ENCODE assay signal across 10 mouse cellular contexts in the genomic region with DNA sequence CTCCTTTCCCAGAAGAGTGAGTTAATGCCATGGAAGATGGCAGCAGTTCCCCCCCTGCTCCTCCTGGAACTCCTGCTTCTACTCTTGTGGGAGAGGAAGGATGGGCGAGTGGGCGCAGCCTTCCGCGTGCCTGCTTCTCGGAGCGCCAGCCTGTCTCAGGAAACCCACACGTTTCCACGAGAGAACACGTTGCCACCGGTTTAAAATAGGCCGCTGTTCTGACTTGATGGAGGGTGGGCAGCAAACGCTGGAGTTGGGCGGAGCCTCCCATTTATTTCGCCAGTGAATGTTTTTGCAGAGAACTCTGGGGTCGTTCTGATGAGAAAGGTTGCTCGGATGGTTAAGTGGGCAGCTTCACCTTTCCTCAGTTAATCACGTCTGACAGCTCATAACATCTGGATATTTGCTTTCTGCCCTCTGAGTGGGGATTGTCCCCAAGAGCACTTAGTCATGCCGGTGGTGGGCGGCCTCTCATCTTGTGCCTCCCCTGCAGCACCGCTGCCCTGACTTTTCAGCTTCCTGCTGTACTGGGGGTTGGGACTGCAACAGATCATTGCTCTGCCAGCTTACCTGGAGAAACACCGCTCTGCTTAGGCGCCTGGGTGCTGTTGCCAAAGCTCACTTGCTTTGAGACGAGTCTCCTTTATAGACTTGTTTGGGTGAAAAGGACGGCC. TPM values are rescaled to one million over a fixed set of nuclear protein-coding genes. Genes with fewer than 3 reads are reported as not detected.
DNase-seq lines count a peak whose midpoint lies in the region; ATAC-seq and TF ChIP-seq lines count a peak whose summit lies in the region.
"Had no signal": no experiment of that assay in that cellular context is flagged by ENCODE, and none has a peak within 500 bp of the region (broad histone marks: within the 10 kb centered on the region; RNA-seq: fewer than 3 reads in every experiment).

No protein-coding gene starts in this region.

- no peak for DNase-seq in hindbrain, postnatal 0 days (ENCODE audit: low spot score)
- peak; percentile 19 for DNase-seq in R1 (ENCODE audit: low read depth, low spot score)
- DNase-seq in frontal cortex, postnatal 10 days (ENCODE audit: low spot score in 2 of 2), result peak; percentile 43 to 46
- no peak for DNase-seq in adipocyte (ENCODE audit: low spot score)
- DNase-seq in c-Kit-positive CD71-positive TER-119-positive erythroid progenitor cells, embryonic 14.5 days (ENCODE audit: low spot score), result no peak
- DNase-seq in lung, adult 18-20 months, result no peak
- DNase-seq: liver, embryonic 13.5 days had no signal

- H3K27ac ChIP-seq in hindbrain, embryonic 16.5 days (ENCODE audit: low read depth, low read length), result no peak overlapping the region
- no peak overlapping the region for H3K27ac ChIP-seq in hindbrain, postnatal 0 days
- H3K27ac ChIP-seq in limb, embryonic 15.5 days, result no peak overlapping the region
- H3K27ac ChIP-seq: liver, embryonic 13.5 days had no signal

- WGBS in hindbrain, embryonic 16.5 days, result 55% methylated on average over 24 of the region's 24 CpGs
- 55% methylated on average over 24 of the region's 24 CpGs for WGBS in hindbrain, postnatal 0 days
- WGBS in limb, embryonic 15.5 days, result 34% methylated on average over 24 of the region's 24 CpGs

- H3K9ac ChIP-seq in hindbrain, embryonic 16.5 days (ENCODE audit: low read depth, low read length), result no peak overlapping the region
- H3K9ac ChIP-seq in hindbrain, postnatal 0 days (replicated peaks; ENCODE audit: low read length), result no peak overlapping the region
- no peak overlapping the region for H3K9ac ChIP-seq in limb, embryonic 15.5 days
- H3K9ac ChIP-seq: liver, embryonic 13.5 days had no signal

- TF ChIP-seq CTCF in hindbrain, postnatal 0 days (IDR thresholded peaks at IDR 0.05; ENCODE audit: low read depth), result no peak

- peak overlapping the region; percentile 3; the same call in 1 of the 2 replicates for H3K4me2 ChIP-seq in hindbrain, embryonic 16.5 days (ENCODE audit: low read length)
- H3K4me2 ChIP-seq in hindbrain, postnatal 0 days (ENCODE audit: low read depth, low read length), result no peak overlapping the region
- peak overlapping the region; percentile 27 for H3K4me2 ChIP-seq in limb, embryonic 15.5 days
- H3K4me2 ChIP-seq: liver, embryonic 13.5 days had no signal

- H3K9me3 ChIP-seq in hindbrain, embryonic 16.5 days (ENCODE audit: control insufficient read depth, low read length), result no peaks in the 10 kb centered on the region
- H3K9me3 ChIP-seq in hindbrain, postnatal 0 days (ENCODE audit: low read length), result no peaks in the 10 kb centered on the region
- no peaks in the 10 kb centered on the region for H3K9me3 ChIP-seq in limb, embryonic 15.5 days
- H3K9me3 ChIP-seq: liver, embryonic 13.5 days had no signal

- ATAC-seq in hindbrain, embryonic 16.5 days, result no peak
- no peak for ATAC-seq in hindbrain, postnatal 0 days
- ATAC-seq in limb, embryonic 15.5 days (ENCODE audit: insufficient number of reproducible peaks, low FRiP score, low TSS enrichment, low read depth), result no peak
- ATAC-seq: Patski had no signal

- H3K36me3 ChIP-seq in hindbrain, embryonic 16.5 days (ENCODE audit: control insufficient read depth, insufficient read depth, low read length), result no peaks in the 10 kb centered on the region
- no peaks in the 10 kb centered on the region for H3K36me3 ChIP-seq in hindbrain, postnatal 0 days (ENCODE audit: insufficient read depth, low read length)
- H3K36me3 ChIP-seq in limb, embryonic 15.5 days, result no peaks in the 10 kb centered on the region
- H3K36me3 ChIP-seq: liver, embryonic 13.5 days had no signal

- H3K4me3 ChIP-seq in hindbrain, embryonic 16.5 days (ENCODE audit: low read length), result no peak overlapping the region
- H3K4me3 ChIP-seq in hindbrain, postnatal 0 days (ENCODE audit: low read length), result no peak overlapping the region
- peak overlapping the region; percentile 4; the same call in 1 of the 2 replicates for H3K4me3 ChIP-seq in limb, embryonic 15.5 days
- H3K4me3 ChIP-seq: liver, embryonic 13.5 days had no signal

- H3K4me1 ChIP-seq in hindbrain, embryonic 16.5 days (ENCODE audit: control insufficient read depth, insufficient read depth, low read depth, low read length), result no peaks in the 10 kb centered on the region
- H3K4me1 ChIP-seq in hindbrain, postnatal 0 days (ENCODE audit: insufficient read depth, low read length), result no peaks in the 10 kb centered on the region
- peaks cover 10% of the 10 kb centered on the region; the same call in 1 of the 2 replicates for H3K4me1 ChIP-seq in limb, embryonic 15.5 days
- H3K4me1 ChIP-seq: liver, embryonic 13.5 days had no signal

- H3K27me3 ChIP-seq in hindbrain, embryonic 16.5 days (replicated peaks; ENCODE audit: control insufficient read depth, insufficient read depth, low read length), result 0 out of 2 replicates have a peak, but pooled peaks cover 2% of the 10 kb centered on the region
- no peaks in the 10 kb centered on the region for H3K27me3 ChIP-seq in hindbrain, postnatal 0 days (ENCODE audit: insufficient read depth, low read length)
- H3K27me3 ChIP-seq in limb, embryonic 15.5 days, result no peaks in the 10 kb centered on the region
- H3K27me3 ChIP-seq: liver, embryonic 13.5 days had no signal

RNA-seq across cellular contexts. Expression of gene Slit3, which starts 57.3 kb away (rescaled TPM):
- 9.0 and 14.8 TPM in 2 replicates for polyA plus RNA-seq in hindbrain, embryonic 16.5 days (2015; fragmentation: Nextera tagmentation; extraction: Ambion mirVana)
- 13.4 and 15.1 TPM in 2 replicates for total RNA-seq in hindbrain, postnatal 0 days (2014; rRNA removed)
- polyA plus RNA-seq in hindbrain, postnatal 0 days (2015; fragmentation: Nextera tagmentation; extraction: Ambion mirVana), result 4.7 and 4.9 TPM in 2 replicates
- polyA plus RNA-seq in limb, embryonic 15.5 days (2015; fragmentation: Nextera tagmentation; extraction: Ambion mirVana), result 18.2 and 20.8 TPM in 2 replicates

Comparison
In these comparisons a context has a peak if more than half of its experiments do, and no peak if none do; other contexts are left out.
1. DNase-seq: peak in R1 (single experiment) and frontal cortex, postnatal 10 days (2 of 2); none in hindbrain, postnatal 0 days (single experiment), adipocyte (single experiment), c-Kit-positive CD71-positive TER-119-positive erythroid progenitor cells, embryonic 14.5 days (single experiment) and lung, adult 18-20 months (0 of 2).